Mouse (Mus musculus) cerebellum, adult 2 months (tissue): ENCODE data around the gene Galk1.

ENCODE experiments used
- CTCF ChIP-seq: fragments of 200-500 bp; IDR thresholded peaks from 2 replicates; pipeline ENCODE4 v1.5.1; 2011; ENCODE audit warnings: low read depth, mild to moderate bottlenecking, control low read depth, low read length, moderate library complexity, borderline replicate concordance; ENCODE audit not compliant: insufficient read depth
- POLR2A ChIP-seq: fragments of 200-500 bp; IDR thresholded peaks from 2 replicates; pipeline ENCODE4 v1.6.1; 2011; ENCODE audit warnings: low read length, control low read depth, borderline replicate concordance; ENCODE audit not compliant: insufficient read depth

GRCm38 (mm10) chr11:115959018-115959417, 53.5 kb downstream of the Galk1 start:
- TF ChIP-seq CTCF (no peak), POLR2A (no peak)
